Mouse (Mus musculus): ENCODE measurements around the gene Dnajb6.
"Not testable (repeated sequence)": the region's sequence is repeated elsewhere in the genome, so short reads cannot be mapped to it uniquely, and the experiment has no call there.

The Dnajb6 gene

DNA sequence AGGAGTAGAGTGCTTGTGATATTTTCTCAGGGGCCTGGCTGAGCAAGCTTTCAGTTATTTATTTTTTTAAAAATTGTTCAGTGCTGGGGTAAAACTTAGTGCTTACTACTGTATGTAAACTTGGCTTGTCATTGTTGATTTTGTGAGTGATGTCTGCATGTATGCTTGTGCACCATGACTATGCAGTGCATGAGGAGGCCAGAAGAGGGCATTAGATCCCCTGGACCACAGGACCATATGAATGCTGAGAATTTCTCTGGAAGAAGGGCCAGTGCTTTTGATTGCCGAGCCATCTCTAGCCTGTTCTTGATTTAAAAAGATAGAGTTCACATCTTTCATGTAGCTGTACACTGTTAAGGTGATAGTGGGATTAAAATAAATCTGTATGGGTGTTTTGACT lies 35.4 kb downstream of the Dnajb6 start:
- DNase-seq: no peak

- DNase-seq: no peak
Measured at GRCm38 (mm10) chr5:29772038-29772437, 36.5 kb downstream of the Dnajb6 start.

DNA sequence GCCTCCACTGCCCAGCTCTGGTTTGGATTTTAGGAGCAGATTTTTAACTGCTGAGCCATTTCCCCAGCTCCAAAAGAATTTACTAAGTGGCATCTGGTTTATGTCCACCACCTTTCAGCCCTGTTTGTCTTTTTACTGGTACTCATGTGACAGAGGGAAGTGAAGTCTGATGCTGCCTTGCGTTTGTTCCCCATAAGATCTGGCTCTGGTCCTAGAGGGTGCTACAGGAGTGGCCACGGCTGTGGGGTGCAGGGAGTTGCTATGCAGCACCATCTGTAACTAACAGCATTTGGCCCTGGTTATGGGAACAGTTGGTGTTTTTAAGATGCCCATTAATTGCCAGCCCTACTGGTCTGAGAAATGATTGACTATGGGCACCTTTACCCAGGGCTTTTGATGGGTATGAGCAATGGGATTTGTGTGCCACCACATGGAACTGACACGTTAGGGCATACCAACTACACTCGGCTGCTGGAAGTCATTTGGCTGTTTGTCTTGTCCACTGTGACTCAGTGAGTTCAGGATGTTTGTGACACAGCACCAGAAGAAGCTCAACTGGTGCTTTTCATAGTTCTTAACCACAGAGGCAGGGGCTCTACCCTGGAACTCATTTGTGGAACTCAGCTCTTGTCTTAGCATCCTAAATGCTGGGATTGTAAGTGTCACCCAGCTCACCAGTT lies 37.3 kb downstream of the Dnajb6 start:
- DNase-seq: peak; percentile 13

DNA sequence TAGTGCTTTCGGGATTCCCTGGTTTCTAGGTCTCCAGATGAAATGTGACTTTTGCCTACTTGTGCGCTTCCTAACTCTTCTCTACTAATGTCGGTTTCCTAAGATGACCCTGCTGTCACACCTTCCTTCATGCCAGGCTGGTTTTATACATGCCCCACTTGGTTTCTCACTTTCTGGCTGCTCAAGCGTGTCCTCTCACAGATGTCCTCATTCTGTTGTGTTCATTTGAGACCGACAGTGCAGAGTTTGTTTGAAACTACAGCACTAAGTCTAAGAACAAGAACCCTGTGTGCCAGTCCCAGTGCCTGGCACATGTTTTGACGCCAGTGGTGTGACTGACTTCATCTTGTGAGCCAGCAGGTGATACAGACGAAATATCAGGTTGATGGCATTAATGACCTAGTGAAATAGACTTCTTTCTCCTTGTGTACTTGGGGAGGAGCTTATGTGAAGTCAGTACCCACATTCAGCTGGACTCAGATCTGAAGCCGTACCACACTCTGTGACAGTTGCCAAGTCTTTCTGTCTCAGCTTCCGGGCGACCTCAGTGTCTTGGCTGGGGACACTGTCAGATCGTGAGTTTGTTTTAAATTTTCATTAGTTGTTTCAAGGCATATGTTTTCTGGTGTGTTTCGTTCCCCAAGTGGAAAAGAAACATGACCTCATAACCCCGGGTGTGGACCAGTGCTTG lies 38.1 kb downstream of the Dnajb6 start:
- peak; percentile 23 for DNase-seq

DNA sequence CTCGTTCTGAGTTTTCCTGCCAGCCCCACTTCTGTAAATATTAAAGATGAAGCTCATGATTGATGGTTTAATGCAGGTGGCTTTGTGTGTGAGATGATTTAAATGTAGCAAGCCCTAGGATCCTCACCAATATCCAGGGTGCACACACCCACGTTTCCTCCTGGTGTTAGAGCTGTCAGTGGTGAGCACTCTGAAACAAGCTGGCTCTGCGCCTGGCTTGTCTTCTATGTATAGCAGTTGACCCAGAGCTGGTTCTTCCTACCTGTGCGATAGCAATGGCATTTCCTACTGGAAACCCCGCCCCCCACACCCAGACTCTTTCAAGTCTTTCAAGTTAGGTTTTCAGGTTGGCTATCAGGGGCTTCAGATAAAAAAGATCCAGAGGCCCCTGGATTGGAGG lies 39.9 kb downstream of the Dnajb6 start:
- no peak for DNase-seq

- DNase-seq: no peak
Measured at GRCm38 (mm10) chr5:29778029-29778428, 42.5 kb downstream of the Dnajb6 start.

GRCm38 (mm10) chr5:29779733-29780132 lies 44.2 kb downstream of the Dnajb6 start:
- DNase-seq: not testable (repeated sequence)

DNA sequence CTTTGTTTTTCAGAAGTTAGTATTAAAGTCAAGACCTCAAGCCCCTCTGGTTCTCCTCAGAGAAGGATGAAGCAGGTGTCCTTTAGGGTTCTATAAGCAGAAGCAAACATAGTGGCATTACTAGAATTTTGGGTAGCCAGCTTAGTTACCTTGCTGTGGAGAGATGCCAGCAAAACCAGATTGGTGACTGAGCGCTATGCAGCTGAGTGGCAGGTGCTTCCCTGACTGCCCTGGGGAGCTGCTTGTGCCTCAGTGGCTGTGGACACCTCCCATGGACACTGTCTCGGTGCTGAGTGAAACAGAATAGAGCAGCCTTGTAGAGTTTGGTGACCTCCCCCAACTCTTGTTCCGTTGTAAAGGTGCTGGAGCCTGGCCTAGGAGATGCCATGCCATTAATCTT lies 46.8 kb downstream of the Dnajb6 start:
- no peak for DNase-seq

DNA sequence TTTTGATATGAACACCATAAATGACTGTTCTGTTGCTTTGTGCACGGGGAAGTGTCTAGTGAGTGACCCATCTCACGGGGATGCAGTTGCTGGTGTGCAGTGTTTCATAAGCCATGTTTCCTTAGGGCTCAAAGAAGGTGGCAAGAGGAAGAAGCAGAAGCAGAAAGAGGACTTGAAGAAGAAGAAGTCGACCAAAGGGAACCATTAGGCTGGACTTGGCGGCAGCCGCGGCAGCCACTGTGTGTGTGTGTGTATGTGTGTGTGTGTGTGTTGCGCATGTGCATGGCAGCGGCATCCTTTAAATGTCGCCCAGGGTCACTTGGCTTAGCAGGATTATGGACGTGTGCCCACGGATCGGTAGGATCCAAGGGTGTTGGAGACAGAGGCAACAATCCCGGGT lies 49.4 kb downstream of the Dnajb6 start:
- not testable (repeated sequence) for DNase-seq

- not testable (repeated sequence) for DNase-seq
Measured at GRCm38 (mm10) chr5:29785953-29786352, 50.5 kb downstream of the Dnajb6 start.

DNA sequence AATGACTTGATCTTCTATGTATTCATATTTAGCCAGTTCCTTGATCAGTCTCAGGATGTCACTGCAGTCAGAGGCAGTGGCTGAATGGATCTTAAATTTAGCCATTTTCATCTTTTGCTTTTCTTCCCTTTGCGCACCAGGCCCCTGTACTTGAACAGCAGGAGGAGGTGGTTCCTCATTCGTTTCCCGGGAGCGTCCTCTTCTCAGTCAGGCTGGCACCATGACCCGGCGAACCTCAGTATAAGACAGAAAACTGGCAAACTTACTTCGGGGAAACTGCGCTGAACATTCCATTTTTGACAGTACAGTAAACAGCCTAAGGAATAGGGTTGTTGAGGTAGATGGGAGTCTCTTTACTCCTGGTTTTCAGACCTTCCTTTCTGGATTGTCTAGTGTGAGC lies 59.4 kb downstream of the Dnajb6 start:
- DNase-seq: not testable (repeated sequence)

DNA sequence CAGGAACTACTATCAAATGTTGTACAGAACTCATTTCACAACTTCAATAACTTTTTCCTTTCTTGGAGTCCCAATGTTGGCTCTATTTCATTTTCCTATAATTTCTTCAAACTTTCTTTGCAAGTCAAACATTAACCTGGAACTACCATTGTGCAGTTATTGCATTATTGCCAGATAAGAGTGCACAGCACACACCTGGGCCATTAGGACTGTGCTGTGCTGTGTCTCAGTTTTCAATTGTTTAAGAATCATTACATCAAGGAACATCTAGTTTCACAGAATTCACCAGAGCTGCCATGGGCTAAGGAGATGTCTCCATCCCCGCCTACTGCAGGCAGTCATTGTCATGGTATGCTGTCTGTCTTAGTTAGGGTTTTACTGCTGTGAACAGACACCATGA lies 73.5 kb downstream of the Dnajb6 start:
- no peak for DNase-seq

DNA sequence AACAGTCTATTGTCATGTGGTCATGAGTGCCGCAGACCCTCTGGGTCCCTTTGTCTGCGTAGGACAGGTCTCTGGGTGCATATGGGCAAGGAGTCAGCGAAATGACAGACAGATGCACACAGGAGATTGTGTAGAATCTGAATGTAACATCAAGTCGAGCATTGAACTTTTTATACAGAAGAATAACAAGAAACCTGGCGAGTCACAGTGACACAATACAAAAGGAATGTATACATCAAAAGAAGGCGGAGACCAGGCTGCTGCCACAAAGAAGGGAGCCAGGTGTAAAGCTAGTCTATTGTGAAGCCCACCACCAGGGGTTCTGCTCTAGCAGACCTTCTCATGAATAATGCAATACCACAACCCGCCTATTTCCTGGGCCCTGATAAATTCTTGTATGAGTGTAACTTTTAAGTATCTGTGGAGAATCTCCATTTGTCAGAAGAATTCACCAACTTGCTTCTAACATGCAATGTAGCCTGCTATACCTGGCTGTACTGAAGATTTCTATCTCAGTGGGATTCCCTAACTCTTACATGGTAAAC lies 76.0 kb downstream of the Dnajb6 start:
- DNase-seq: not testable (repeated sequence)

- DNase-seq: no peak
Measured at GRCm38 (mm10) chr5:29816523-29817242, 81.2 kb downstream of the Dnajb6 start.

GRCm38 (mm10) chr5:29817400-29817799 lies 81.9 kb downstream of the Dnajb6 start:
- DNase-seq: no peak

GRCm38 (mm10) chr5:29818287-29818686 lies 82.8 kb downstream of the Dnajb6 start:
- no peak for DNase-seq

DNA sequence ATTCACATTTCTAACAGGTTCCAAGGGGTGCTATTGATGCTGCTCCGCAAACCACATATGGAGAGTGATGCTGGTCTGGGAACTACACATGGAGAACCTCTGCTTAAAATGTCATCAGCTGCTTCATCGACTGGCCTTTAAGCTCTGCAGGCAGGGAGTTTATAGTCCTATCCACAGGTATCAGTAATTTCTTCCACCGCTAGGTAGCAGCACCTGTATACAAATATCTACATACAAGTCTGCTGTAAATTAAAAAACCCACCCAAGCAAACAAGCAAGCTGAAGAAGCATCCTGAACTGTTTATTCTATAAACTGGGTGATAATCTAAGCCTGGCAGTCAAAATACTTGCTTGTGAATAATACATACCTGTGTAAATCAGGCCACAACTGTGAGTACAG lies 89.3 kb downstream of the Dnajb6 start:
- DNase-seq: peak; percentile 50

GRCm38 (mm10) chr5:29826780-29827179 lies 91.3 kb downstream of the Dnajb6 start:
- DNase-seq: peak; percentile 42

- DNase-seq: peak; percentile 56
Measured at GRCm38 (mm10) chr5:29842444-29843166, 107.1 kb downstream of the Dnajb6 start.

GRCm38 (mm10) chr5:29845038-29845437 lies 109.5 kb downstream of the Dnajb6 start:
- DNase-seq: peak; percentile 34

GRCm38 (mm10) chr5:29847494-29847893 lies 112.0 kb downstream of the Dnajb6 start:
- DNase-seq: no peak

DNA sequence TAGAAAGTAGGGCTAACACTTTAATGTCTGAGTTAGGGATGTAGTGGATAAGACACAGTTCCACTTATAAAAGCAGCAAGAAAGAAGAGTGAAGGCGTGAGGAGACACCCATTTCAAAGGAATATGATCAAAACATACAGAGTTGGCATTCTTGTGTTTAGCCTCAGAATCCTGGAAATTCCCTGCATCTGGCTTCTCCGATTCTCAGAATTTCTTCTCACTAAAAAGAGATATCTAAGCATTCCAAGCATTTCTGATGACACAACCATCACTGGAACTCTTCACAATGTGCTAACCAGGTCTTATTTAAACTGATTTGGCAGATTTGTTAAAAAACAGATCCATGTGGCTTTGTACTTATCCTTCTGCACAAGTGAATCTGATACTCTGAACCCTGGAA lies 112.6 kb downstream of the Dnajb6 start:
- no peak for DNase-seq

DNA sequence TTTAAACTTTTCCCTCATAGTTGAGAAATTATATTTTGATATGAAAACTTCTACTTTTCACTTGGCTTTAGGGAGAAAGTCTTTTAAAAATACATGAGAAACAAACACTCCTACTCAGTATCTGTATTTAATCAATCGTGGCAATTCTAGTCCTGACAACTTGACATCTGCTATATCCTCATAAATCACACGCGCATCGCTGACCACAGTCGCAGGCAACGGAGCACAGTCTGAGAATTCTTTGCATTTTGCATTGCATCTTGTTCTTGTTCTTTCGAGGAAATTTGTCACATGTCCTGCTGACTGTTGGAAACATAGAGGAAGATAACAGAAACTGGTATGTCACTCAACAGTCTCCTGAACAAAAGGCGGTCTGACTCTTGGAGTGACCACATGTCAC lies 116.9 kb downstream of the Dnajb6 start:
- no peak for DNase-seq
